ENCODE assay signal across 8 mouse cellular contexts in the genomic region with DNA sequence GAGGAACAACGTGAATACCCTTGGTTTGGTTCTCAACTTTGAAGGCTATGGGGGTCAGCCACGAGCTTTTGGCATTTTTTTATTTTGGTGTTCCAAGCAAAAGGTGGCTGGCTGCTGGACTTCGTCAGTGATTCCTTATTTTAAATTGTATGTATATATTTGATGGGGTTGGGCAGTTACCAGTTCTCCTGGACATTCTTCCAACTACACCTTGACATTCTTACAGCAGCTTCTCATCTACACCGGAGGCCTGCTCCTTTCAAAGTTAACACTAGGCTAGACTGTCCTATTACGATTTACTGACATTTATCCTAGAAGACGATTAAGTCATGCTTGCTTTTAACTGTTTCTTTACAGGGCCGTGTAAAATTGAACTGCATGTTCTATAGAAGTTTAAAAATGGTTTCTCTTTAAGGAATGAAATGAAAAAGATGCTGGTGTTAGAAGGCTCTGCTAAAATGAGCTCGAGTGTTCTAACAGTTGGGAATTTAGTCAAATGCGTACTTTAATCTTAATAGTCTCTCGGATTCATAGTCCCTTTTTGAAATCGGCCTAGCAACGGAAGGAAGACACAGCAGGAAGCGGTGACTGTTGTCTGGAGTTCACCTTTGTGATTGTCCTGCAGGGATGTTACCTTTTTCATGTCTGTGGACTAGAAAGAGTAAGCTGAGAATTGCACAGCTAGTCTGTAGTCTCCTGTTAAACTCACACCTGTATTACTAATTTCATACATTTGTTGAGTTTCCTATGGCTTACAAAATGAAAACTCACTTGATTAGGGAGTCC. TPM values are rescaled to one million over a fixed set of nuclear protein-coding genes. Genes with fewer than 3 reads are reported as not detected.
DNase-seq lines count a peak whose midpoint lies in the region; ATAC-seq and TF ChIP-seq lines count a peak whose summit lies in the region.

No protein-coding gene starts in this region.

- no peak for TF ChIP-seq EP300 in liver, embryonic 14.5 days (IDR thresholded peaks at IDR 0.05; ENCODE audit: low read depth)

- peak; percentile 83 for DNase-seq in heart, adult 11 months
- DNase-seq in heart, postnatal 14 days: no peak
- peak; percentile 34 for DNase-seq in CD4-positive, CD25-positive, alpha-beta regulatory T cell, adult 2 months (ENCODE audit: low read depth, low spot score)
- DNase-seq in liver, embryonic 14.5 days (ENCODE audit: low read depth in 3 of 3, low spot score in 3 of 3): no peak
- DNase-seq in ovary, adult 18-20 months (ENCODE audit: low spot score): no peak
- DNase-seq in right cerebral cortex, postnatal 4 days: no peak
- DNase-seq in lung, postnatal 36 days: no peak

- H3K36me3 ChIP-seq in forebrain, embryonic 15.5 days: no peaks in the 10 kb centered on the region
- H3K36me3 ChIP-seq in liver, embryonic 14.5 days (replicated peaks; ENCODE audit: control insufficient read depth, insufficient read depth, low read depth): no peaks in the 10 kb centered on the region

- peak overlapping the region; percentile 89; the same call in 1 of the 2 replicates for H3K27ac ChIP-seq in forebrain, embryonic 15.5 days (replicated peaks)
- H3K27ac ChIP-seq in liver, embryonic 14.5 days: no peak overlapping the region

- H3K9me3 ChIP-seq in forebrain, embryonic 15.5 days: no peaks in the 10 kb centered on the region
- H3K9me3 ChIP-seq in liver, embryonic 14.5 days (ENCODE audit: control insufficient read depth, low read length): no peaks in the 10 kb centered on the region

- H3K4me1 ChIP-seq in forebrain, embryonic 15.5 days: peaks cover 26% of the 10 kb centered on the region
- peaks cover 0 to 12% of the 10 kb centered on the region in 2 experiments; a peak in 2 of 4 replicates for H3K4me1 ChIP-seq in liver, embryonic 14.5 days (replicated peaks; ENCODE audit: control insufficient read depth in 2 of 2, insufficient read depth in 2 of 2, low read length in 1 of 2)

- no peaks in the 10 kb centered on the region for H3K27me3 ChIP-seq in forebrain, embryonic 15.5 days
- peaks cover 11% of the 10 kb centered on the region for H3K27me3 ChIP-seq in liver, embryonic 14.5 days (ENCODE audit: control insufficient read depth, insufficient read depth, low read length)

- intact Hi-C loops in heart, postnatal 14 days (cut with DNase I): loop anchor here (2.0 to 10.0 kb wide), 5 partner anchors 34 to 146 kb away; a partner anchor contains a TSS

- peak overlapping the region; percentile 57 for H3K9ac ChIP-seq in forebrain, embryonic 15.5 days (replicated peaks)
- no peak overlapping the region for H3K9ac ChIP-seq in liver, embryonic 14.5 days (replicated peaks)

- peak overlapping the region; percentile 60 for H3K4me2 ChIP-seq in forebrain, embryonic 15.5 days (replicated peaks)
- H3K4me2 ChIP-seq in liver, embryonic 14.5 days (ENCODE audit: low read depth): peak overlapping the region; percentile 84

- peak overlapping the region; percentile 75 for H3K4me3 ChIP-seq in forebrain, embryonic 15.5 days
- peak overlapping the region; percentile 68 to 69; a peak in 3 of 4 replicates for H3K4me3 ChIP-seq in liver, embryonic 14.5 days (ENCODE audit: insufficient read depth in 1 of 2, low read depth in 2 of 2, low read length in 2 of 2)

- 39% methylated on average over 13 of the region's 13 CpGs for WGBS in forebrain, embryonic 15.5 days
- WGBS in liver, embryonic 14.5 days (ENCODE audit: insufficient replicate concordance): 43% methylated on average over 13 of the region's 13 CpGs

- ATAC-seq in forebrain, embryonic 15.5 days (replicated peaks): no peak
- ATAC-seq in liver, embryonic 14.5 days (ENCODE audit: insufficient read depth): no peak

- TF ChIP-seq CTCF in liver, embryonic 14.5 days (IDR thresholded peaks at IDR 0.05; ENCODE audit: low read depth): no peak

RNA-seq across cellular contexts. Expression of a gene that starts 1.2 kb away (rescaled TPM):
- 10 to 100 TPM; 30.3 to 32.8 TPM for total RNA-seq in heart, postnatal 14 days (2021)
- 11.0 and 12.0 TPM in 2 replicates for polyA plus RNA-seq in forebrain, embryonic 15.5 days (2015; fragmentation: Nextera tagmentation; extraction: Ambion mirVana)
- 1.4 and 1.6 TPM in 2 replicates for polyA plus RNA-seq in liver, embryonic 14.5 days (2012; rRNA removed)
- 1.6 and 2.2 TPM in 2 replicates for polyA plus RNA-seq in liver, embryonic 14.5 days (2014; fragmentation: Nextera tagmentation; extraction: Ambion mirVana)

Comparison
In these comparisons a context has a peak if more than half of its experiments do, and no peak if none do; other contexts are left out.
1. DNase-seq: peak in heart, adult 11 months (single experiment) and CD4-positive, CD25-positive, alpha-beta regulatory T cell, adult 2 months (single experiment); none in heart, postnatal 14 days (0 of 2), liver, embryonic 14.5 days (0 of 3), ovary, adult 18-20 months (single experiment), right cerebral cortex, postnatal 4 days (single experiment) and lung, postnatal 36 days (single experiment).